Mouse (Mus musculus) megakaryocyte progenitor cell, adult 5-6 weeks (primary cell): ENCODE results near the gene Dync2h1. TPM values are rescaled to one million over a fixed set of nuclear protein-coding genes. Genes with fewer than 3 reads are reported as not detected.
"Not testable (repeated sequence)": the region's sequence is repeated elsewhere in the genome, so short reads cannot be mapped to it uniquely, and the experiment has no call there.

Source experiments
- ATAC-seq: replicated peaks from 2 replicates; pipeline ENCODE4 v1.8.0; 2016; ENCODE audit warnings: mild to moderate bottlenecking, moderate TSS enrichment, inconsistent platforms; ENCODE audit not compliant: poor library complexity
- total RNA-seq, 2 experiments: library from RNA; stranded (forward) in 1 of 2; stranded (reverse) in 1 of 2; fragments of 157-497, 149-512 nt in 1 of 2; fragments of 200-1000 nt in 1 of 2; gene quantifications; 2 replicates each; pipeline versions ENCODE4 v1.2.3 to v1.2.4; 2015 to 2017

The Dync2h1 gene
- total RNA-seq, 2 experiments from 2014 or later = 3.5 to 5.8 TPM

DNA sequence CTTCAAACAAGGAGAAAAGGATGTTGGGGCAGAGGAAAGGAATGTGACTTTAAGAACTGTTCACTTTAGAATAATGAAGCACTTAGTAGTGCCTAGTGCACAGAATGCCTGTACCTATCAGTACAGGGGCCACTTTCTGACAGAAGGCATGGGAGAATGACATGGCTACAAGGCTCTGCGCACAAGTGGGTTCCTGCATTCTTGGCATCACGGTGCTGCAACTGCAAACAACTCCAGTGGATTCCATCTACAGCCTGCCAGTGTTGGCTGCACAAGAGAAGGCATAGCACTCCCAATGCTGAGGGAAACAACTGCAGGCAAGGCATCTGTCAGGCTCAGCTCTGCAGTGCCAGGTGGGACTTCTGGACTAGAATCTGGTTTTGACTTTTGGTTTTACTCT is 151.7 kb downstream of the Dync2h1 start:
- ATAC-seq = no peak

- no peak for ATAC-seq
Measured at GRCm38 (mm10) chr9:7015600-7015999, 168.6 kb downstream of the Dync2h1 start.

GRCm38 (mm10) chr9:7014733-7015132 is 169.5 kb downstream of the Dync2h1 start:
- no peak for ATAC-seq

DNA sequence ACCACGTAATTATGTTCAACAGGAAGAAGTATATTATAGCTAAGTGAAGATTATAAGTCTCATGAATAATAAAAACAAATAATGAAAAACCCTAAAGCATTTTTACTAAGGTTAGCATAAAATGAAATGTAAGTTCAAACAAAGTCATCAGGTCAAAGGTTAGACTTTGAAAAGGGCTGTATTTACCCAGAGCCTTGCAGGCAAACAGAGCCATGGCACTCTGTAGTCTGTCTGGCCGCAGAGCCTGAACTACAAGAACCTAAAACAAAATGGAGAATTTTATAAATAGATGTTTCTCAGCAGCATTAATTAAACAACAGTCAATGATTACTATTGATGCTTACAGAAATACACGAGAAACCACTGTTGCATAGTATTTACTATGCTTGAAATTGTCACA is 174.5 kb downstream of the Dync2h1 start:
- no peak for ATAC-seq

DNA sequence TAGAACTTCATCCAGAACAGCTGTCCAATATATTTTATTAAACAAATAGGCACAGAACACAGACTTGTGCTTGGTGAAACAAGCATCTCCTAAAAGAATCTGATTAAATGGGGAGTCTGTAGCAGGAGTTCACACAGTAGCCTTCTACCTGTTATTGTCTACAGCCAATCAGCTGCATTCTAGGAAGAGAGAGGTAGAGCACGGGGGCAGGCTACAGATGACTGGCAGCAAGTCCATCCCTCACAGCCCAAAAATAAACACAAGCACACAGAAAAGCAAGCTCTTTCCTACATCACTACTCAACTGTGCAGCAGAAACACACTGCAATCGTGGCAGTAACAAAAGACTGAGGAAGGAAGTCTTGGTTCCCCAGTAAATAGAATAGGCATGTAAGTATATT is 189.4 kb downstream of the Dync2h1 start:
- no peak for ATAC-seq

DNA sequence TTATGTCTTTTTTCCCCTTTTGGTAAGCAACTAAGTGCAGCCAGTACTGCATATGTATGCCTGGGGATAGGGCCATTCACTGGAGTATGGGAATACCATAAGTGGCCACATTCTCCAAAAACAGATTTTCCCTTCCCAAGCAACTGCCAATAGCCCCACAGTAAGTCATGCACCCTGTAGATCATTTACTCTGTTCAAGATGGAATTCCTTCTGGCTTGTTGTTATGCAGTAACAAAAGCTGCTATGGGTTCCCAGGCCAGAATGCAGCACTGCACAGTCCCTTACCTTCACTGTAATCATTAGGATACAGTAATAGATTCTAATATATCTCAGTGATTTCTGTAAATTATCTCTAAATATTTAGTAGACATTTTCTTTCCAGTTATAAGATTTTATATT is 190.0 kb downstream of the Dync2h1 start:
- no peak for ATAC-seq

GRCm38 (mm10) chr9:6988893-6989685 is 195.2 kb downstream of the Dync2h1 start:
- ATAC-seq = no peak

- ATAC-seq = no peak
Measured at GRCm38 (mm10) chr9:6986161-6986560, 198.1 kb downstream of the Dync2h1 start.

DNA sequence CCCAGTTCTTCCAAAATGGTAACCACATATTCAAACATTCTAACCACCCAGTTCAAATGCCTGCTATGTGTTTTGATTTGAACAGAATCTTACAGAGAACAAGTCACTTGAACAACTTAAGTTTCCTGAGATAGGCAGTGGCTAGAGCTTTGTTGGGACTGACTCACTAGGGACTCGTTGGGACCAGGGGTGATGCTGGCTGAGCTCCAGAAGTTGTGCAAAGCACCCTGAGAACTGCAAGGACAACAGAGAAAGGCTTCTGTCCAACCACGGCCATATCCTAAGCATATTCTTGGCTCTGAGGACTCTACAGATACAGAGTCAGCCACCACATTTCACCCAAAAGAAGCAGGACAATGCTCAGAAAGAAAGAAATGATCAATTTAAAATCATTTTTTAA is 215.1 kb downstream of the Dync2h1 start:
- ATAC-seq = no peak

DNA sequence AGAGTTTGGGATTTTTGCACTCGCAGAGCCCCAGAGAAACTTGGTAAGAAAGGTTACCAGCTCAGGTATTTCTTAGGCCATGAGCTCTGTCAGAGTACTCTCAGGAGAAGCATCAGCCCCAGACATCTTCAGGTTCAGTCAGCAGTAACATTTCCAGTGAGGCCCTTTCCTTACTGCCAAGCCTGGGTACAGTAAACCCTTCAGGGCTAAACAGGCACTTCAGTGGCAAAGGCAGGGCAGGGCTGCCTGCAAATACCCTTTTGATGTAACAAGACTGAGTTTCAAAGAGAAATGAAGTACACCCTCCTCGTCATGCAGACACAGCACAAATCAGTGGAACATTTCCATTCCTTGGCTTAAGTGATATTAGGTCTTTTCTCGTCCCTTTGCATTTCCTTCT is 219.2 kb downstream of the Dync2h1 start:
- ATAC-seq = no peak

GRCm38 (mm10) chr9:6958311-6958710 is 225.9 kb downstream of the Dync2h1 start:
- no peak for ATAC-seq

DNA sequence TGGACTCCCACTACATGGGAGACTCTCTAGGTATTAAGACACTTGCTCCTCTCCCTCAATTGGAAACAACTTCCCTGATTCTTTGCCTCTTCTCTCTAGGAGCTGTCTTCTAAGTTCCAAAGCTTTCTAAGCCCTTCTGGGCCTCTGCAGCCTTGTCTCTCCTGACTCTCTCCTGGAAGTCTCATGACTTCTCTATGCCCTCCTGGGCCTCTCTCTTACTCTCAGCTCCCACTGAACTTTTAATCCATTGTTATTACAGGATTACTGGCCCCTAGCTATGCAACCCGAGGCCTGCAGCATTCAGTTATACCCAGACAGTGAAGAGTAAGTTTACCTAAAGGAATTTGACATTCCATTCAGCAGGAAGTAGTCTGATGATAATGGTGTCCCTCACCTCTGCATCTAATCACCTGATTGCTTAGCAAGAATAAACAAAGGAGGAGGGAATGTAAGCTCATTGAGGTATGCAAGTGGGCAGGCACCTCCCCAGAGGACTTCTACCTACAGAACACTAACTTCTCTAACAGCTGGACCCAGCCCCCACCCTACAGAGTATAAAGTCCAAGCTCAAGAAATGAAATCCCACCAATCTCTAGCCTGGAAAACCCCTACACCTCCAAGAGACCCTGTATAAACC is 256.7 kb downstream of the Dync2h1 start:
- no peak for ATAC-seq

DNA sequence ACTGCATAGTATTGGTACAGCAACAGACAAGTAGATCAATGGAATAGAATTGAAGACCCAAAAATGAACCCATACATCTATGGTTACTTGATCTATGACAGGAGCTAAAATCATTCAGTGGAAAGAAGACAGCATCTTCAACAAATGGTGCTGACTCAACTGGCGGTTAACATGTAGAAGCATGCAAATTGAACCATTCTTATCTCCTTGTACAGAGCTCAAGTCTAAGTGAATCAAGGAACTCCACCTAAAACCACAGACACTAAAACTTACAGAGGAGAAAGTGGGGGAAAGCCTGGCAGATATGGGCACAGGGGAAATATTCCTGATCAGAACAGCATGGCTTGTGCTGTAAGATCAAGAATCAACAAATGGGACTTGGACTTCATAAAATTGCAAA is 270.8 kb downstream of the Dync2h1 start:
- no peak for ATAC-seq

DNA sequence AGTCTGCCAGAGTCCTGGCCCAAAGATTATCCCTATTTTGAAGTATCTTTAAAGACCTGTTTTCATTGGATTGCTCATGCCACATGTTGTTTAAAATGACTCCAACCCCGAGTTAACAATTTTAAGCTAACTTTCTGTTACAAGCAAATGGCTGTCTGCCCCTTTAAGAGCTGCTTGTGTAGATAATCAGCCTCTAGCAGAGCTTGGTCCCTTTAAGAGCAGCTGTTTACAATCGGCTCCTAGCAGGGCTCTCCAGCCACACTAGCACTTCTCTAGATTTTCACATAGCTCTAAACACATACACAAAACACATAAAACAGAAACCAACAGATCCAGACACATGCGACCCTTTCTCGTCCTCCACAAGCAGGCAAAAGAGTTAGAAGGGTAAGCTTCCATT is 273.7 kb downstream of the Dync2h1 start:
- ATAC-seq = not testable (repeated sequence)

DNA sequence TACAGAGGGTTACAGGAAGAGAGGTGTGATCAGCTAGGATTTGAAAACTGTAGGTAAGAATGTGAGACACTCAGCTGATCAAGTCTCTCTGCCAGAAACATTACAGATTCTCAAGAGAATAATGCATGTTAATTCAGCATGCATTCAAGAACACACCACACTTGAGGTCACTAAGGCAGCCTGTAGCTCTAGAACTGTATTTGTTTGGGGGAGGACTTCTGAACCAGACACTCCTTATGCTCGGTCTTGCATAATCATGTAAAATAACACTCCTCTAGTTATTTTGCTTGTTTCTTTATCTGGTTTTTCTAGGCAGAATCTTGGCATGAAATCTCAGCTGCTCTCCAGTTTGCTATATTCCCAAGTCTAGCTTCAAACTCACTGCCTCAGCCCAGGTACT is 282.6 kb downstream of the Dync2h1 start:
- no peak for ATAC-seq

DNA sequence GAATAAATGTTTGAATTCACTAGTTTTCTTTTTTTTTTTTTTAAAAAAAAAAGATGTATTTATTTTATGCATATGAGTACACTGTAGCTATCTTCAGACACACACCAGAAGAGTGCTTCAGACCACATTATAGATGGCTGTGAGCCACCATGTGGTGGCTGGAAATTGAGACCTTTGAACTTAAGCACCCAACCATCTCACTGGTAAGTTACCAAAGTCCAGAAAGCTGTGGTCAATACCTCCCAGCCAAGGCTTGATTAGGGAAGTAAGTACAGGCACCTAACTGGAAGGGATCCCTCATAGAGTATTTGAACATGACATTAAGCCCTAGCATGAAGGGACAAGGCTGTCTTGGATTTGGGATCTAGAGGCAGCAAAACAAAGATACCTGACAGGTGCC is 292.9 kb downstream of the Dync2h1 start:
- no peak for ATAC-seq

DNA sequence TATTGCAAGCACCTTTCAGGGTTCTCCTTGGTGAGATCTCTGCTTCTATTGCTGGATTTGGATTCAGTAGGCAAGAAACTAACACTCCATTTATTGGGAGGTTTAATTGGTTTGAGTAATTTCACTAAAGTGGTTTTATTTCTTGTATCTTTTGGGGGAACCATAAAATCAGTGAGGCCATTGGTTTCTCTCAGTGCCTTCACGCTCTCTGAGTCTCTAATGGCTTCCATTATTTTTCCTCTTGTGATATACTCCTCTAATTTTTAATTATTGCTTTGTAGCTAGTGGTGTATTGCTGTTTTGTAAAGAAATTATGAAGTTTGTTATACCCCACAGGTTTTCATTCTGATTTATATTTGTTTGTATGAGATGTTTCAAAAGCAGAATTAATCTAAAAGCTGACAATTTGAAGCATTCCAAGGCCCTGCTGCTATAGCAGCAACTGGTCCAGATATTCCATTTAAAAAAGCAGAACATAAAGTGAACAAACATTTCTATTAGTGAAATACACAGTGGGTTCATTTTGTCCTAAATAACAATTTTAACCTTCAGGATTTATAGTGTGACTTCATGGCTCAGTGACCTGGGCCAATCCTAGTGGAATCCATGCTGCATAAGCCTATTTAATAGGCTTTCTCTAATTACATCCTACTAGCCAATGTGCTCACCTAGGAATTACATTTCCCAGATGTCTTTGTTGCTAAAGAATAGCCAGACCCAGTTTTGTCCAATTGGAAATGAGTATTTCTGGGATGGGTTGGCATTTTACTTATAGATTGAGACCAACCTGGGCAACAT is 302.9 kb downstream of the Dync2h1 start:
- no peak for ATAC-seq

Other genes with a start within 250 kb of the Dync2h1 start
- gene Dcun1d5, start 74 bp upstream of the Dync2h1 start, total RNA-seq (2015) = 102 and 118 TPM in 2 replicates
- gene Dcun1d5, start 74 bp upstream of the Dync2h1 start, total RNA-seq (2017) = 91.2 and 94.3 TPM in 2 replicates
- gene Mmp13, start 88.1 kb upstream of the Dync2h1 start, total RNA-seq (2015) = not detected in 2 replicates
- gene Mmp13, start 88.1 kb upstream of the Dync2h1 start, total RNA-seq (2017) = not detected in 2 replicates
- not detected in 2 replicates for gene Mmp12, start 159.9 kb upstream of the Dync2h1 start, total RNA-seq (2015)
- not detected in 2 replicates for gene Mmp12, start 159.9 kb upstream of the Dync2h1 start, total RNA-seq (2017)
- not detected in 2 replicates for gene Mmp1b, start 203.6 kb upstream of the Dync2h1 start, total RNA-seq (2015)
- not detected in 2 replicates for gene Mmp1b, start 203.6 kb upstream of the Dync2h1 start, total RNA-seq (2017)